Mouse (Mus musculus) kidney, adult 2 months (tissue): ENCODE measurements at regions not wholly inside any gene's neighbourhood (a gene's known extent, or its start where the extent isn't known, plus 50 kb on each side); places are given as distances from the start of the nearest gene placed in this dataset.

Source experiments
- CTCF ChIP-seq: fragments of 200-500 bp; conservative IDR thresholded peaks from 2 replicates; pipeline ENCODE4 v1.5.1; 2011; ENCODE audit warnings: low read depth, mild to moderate bottlenecking, control low read depth, low read length, moderate library complexity, mixed read lengths; ENCODE audit not compliant: insufficient read depth, insufficient read length
- POLR2A ChIP-seq: fragments of 200-500 bp; IDR thresholded peaks from one replicate; pipeline ENCODE4 v1.6.1; 2011; ENCODE audit warnings: low read depth, low read length, control low read depth

DNA sequence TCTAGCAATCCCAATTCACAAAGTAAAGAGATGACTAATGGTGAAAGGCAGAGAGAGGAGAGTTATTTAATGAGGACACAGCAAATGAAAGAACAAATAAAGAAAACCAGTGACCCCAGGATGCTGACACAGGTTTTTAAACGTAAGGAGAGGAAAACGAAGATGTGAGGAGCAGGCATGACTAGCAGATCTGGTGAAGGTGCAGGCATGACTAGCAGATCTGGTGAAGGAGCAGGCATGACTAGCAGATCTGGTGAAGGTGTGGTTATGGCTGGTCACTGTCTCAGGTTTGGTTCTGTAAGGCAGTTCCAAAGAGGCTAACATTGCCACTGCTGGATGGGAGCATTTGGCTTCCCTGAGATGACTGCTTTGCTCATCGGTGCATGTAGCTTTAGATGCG, 57.0 kb downstream of the Mbl2 start:
- no peak for TF ChIP-seq CTCF
- TF ChIP-seq POLR2A: no peak
